Mouse (Mus musculus): ENCODE measurements around the gene Olfr738.

Olfr738 gene

DNA sequence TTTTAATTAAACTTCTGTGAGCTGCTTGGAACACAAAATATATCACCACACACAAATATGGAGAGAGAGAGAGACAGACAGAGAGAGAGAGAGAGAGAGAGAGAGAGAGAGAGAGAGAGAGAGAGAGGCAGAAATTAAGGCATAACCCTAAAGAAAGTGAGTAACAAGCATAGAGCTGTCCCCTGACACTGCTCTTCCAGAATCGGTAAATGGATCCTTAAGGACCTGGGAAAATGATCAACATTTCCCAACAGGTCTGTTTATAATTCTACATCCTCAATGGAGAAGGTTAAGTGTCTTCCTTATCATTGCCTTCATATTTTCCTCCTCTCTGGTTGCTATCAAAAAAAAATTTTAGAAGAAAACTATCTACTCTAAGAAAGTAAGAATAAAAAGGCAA lies at the start of gene Olfr738:
Gene Olfr738, plus strand, starts transcription at position 301 of the 400 bp plus-strand sequence.
- DNase-seq, result no peak

DNA sequence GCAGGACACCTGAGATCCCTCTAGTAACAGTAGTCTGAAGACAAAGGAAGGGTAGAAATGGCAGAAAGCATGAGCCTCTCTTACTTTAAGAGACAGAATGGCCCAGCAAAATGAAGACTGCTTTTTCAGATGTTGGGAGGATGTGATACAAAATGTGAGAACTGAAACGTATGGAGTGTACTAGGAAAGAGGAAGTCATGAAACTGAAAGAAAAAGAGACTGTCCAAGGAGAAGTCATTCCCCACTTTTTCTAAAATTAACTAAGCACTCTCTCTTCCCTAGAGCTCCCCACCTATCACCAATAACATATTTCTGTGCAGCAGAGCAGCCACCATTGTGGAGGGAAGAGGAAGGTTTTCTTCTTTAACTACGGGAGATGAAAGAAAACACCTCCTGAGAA lies 49.8 kb upstream of the Olfr738 start, which contains the start of gene Tlr11:
Gene Tlr11, plus strand, starts transcription at position 322 of the 400 bp plus-strand sequence.
- no peak for DNase-seq

DNA sequence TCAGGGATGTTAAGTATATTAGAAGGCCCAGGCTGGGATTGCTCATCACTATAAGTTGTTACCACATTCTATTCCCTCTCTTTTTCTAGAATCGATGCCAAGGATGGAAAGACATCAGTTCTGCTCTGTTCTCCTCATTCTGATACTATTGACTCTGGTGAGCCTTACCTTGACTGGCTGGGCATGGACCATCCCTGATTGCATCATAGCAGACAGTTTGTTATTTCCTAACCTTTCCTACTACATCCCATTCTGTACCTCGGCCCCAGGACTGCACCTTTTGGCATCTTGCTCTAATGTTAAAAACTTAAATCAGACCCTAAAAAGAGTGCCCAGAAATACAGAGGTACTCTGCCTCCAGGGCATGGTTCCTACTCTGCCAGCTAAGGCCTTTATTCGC lies 46.9 kb upstream of the Olfr738 start:
- no peak for DNase-seq

DNA sequence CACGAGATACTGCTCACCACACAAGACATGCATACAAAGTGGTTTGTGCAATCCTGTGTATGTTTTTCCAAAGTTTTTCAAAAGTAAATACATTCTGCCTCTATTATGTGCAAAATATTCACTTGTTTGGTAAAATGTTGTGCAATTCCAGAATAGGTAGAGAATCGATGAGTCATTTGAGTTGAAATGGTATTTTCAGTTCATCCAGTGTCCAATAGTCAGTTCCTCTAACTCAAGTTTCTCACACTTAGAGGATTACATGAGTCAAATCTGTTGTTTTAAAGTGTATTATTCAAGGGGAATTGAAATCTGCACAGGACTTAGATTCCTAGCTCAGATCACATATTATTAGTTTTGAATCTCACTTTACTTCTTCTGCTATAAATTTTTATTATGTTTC lies 43.8 kb upstream of the Olfr738 start:
- DNase-seq, result no peak

DNA sequence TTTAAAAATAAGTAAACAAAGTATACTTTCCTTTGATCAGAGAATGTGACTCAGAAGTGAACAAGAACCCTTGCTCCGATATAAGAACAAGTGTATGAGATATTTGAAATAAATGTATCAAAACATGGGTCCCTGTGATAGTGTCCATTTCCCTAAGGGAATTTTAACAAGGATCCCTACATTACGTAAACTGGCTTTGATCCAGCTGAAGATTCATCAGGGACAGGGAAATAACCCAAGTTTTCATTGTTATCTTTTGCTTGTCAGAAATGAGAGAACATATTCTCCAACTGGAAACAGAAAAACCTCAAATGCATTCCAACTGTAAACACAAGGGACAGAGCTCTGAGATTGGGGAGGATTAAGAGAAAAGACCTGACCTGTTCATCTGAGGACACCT lies 26.5 kb upstream of the Olfr738 start, which contains the start of gene Olfr736:
Gene Olfr736, plus strand, starts transcription at position 301 of the 400 bp plus-strand sequence.
- DNase-seq, result no peak

DNA sequence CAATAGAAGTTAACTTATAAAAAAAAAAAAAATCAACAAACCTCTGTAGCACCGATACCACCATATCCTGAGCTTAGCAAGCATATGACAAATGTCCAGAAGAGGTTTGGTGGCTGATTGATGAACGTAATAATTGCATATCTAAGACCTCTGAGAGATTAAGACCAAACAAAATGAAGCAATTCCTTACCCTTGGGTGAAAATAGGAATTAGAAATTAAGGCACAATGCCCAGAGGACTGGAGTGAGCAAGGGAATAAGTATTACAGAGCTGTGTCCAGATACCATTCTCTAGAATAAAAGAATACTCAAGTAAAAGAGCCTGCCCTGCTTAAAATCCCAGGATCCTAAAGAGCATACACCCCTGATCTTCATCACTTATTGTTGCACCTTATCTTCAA lies 11.0 kb downstream of the Olfr738 start, which contains the start of gene Olfr739:
Gene Olfr739, plus strand, starts transcription at position 301 of the 400 bp plus-strand sequence.
- DNase-seq, result no peak

DNA sequence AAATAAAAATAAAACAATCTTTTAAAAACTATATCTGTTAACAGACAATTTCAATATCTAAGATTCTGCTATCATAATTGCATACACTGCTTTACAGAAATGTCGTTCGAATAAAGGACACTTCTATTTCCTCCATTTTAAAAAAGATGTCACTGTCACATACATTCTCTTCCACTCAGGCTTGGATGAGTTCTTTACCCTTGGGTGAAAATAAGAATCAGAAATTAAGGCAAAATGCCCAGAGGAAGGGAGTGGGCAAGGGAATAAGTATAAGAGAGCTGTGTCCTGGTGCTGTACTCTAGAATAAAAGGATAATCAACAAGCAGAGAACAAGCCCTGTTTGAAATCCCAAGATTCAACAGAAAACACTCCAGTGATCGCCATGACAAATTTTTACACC lies 37.9 kb downstream of the Olfr738 start, which contains the start of gene Olfr740:
Gene Olfr740, plus strand, starts transcription at position 301 of the 400 bp plus-strand sequence.
- DNase-seq, result no peak

Data from lung, postnatal 4 days (tissue).